ENCODE assay signal across 41 mouse cellular contexts in the genomic region with DNA sequence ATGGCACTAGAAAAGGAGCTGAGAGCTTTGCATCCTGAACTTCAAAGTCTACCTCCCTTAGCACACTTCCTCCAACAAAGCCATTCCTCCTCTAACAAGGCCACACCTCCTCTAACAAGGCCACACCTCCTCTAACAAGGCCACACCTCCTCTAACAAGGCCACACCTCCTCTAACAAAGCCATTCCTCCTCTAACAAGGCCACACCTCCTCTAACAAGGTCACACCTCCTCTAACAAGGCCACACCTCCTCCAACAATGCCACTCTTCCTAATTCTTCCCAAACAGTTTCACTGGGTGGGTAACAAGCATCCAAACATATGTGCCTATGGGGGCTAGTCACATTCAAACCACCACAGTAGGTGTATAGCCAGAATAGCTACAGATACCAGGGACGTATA. TPM values are rescaled to one million over a fixed set of nuclear protein-coding genes. Genes with fewer than 3 reads are reported as not detected.
"Had no signal": no experiment of that assay in that cellular context is flagged by ENCODE, and none has a peak within 500 bp of the region (broad histone marks: within the 10 kb centered on the region; RNA-seq: fewer than 3 reads in every experiment).

No protein-coding gene starts in this region.

- H3K36me3 ChIP-seq: heart, embryonic 13.5 days; heart, embryonic 15.5 days; hindbrain, embryonic 13.5 days; hindbrain, embryonic 15.5 days; kidney, embryonic 15.5 days; limb, embryonic 13.5 days; limb, embryonic 15.5 days; liver, embryonic 12.5 days had no signal

- H3K4me2 ChIP-seq: heart, embryonic 11.5 days; heart, embryonic 13.5 days; heart, embryonic 15.5 days; hindbrain, embryonic 13.5 days; hindbrain, embryonic 15.5 days; kidney, embryonic 15.5 days; limb, embryonic 13.5 days; limb, embryonic 15.5 days; liver, embryonic 12.5 days had no signal

- H3K27ac ChIP-seq: gastrocnemius, adult 2 months; heart, embryonic 13.5 days; heart, embryonic 15.5 days; hindbrain, embryonic 13.5 days; hindbrain, embryonic 15.5 days; hindbrain, postnatal 0 days; kidney, embryonic 15.5 days; kidney, postnatal 0 days; layer of hippocampus, adult 2 months; limb, embryonic 13.5 days; limb, embryonic 15.5 days; liver, embryonic 12.5 days; liver, embryonic 14.5 days had no signal

- H3K4me1 ChIP-seq: heart, embryonic 13.5 days; heart, embryonic 15.5 days; hindbrain, embryonic 13.5 days; hindbrain, embryonic 15.5 days; kidney, embryonic 15.5 days; limb, embryonic 13.5 days; limb, embryonic 15.5 days; liver, embryonic 12.5 days had no signal

- H3K9me3 ChIP-seq: hindbrain, embryonic 15.5 days; kidney, embryonic 15.5 days; limb, embryonic 15.5 days; liver, embryonic 12.5 days had no signal

- DNase-seq: gastrocnemius, adult 2 months; gastrocnemius, postnatal 10 days; gastrocnemius, postnatal 25 days; heart, adult 18-20 months; heart, postnatal 14 days; heart, postnatal 36 days; kidney, adult 11 months; kidney, adult 2 months; kidney, adult 9 months; kidney, postnatal 14 days; kidney, postnatal 36 days; layer of hippocampus, adult 9-11 months; layer of hippocampus, postnatal 36 days; left cerebral cortex, postnatal 4 days had no signal

- ATAC-seq: hindbrain, postnatal 0 days; intestine, embryonic 16.5 days; liver, embryonic 12.5 days had no signal

- H3K9ac ChIP-seq: heart, embryonic 13.5 days; heart, embryonic 15.5 days; hindbrain, embryonic 13.5 days; hindbrain, embryonic 15.5 days; kidney, embryonic 15.5 days; limb, embryonic 13.5 days; limb, embryonic 15.5 days; liver, embryonic 12.5 days; liver, embryonic 14.5 days had no signal

- H3K4me3 ChIP-seq: gastrocnemius, adult 2 months; heart, embryonic 13.5 days; heart, embryonic 15.5 days; hindbrain, embryonic 13.5 days; hindbrain, embryonic 15.5 days; kidney, embryonic 15.5 days; layer of hippocampus, adult 2 months; limb, embryonic 13.5 days; limb, embryonic 15.5 days; liver, embryonic 12.5 days had no signal

- H3K27me3 ChIP-seq: heart, embryonic 13.5 days; heart, embryonic 15.5 days; hindbrain, embryonic 13.5 days; hindbrain, embryonic 15.5 days; kidney, embryonic 15.5 days; limb, embryonic 13.5 days; limb, embryonic 15.5 days; liver, embryonic 12.5 days had no signal

RNA-seq across cellular contexts. Expression of gene Syce3, which starts 7.8 kb away (rescaled TPM):
- total RNA-seq: gastrocnemius, adult 2 months; gastrocnemius, postnatal 10 days; gastrocnemius, postnatal 25 days; gastrocnemius, postnatal 4 days; granulocyte monocyte progenitor cell, adult 5-6 weeks; heart, adult 18-20 months; heart, adult 8-10 months; heart, postnatal 14 days; heart, postnatal 36 days; hematopoietic stem cell, adult 5-6 weeks; hindbrain, postnatal 0 days; layer of hippocampus, adult 2 months; layer of hippocampus, postnatal 14 days; layer of hippocampus, postnatal 36 days; left cerebral cortex, adult 18-20 months; left cerebral cortex, adult 8-10 months; left cerebral cortex, postnatal 10 days; left cerebral cortex, postnatal 4 days; liver, adult 2 months had no signal
- polyA plus RNA-seq: heart, embryonic 11.5 days; heart, embryonic 13.5 days; heart, embryonic 15.5 days; heart, postnatal 0 days; hindbrain, embryonic 11.5 days; hindbrain, embryonic 13.5 days; hindbrain, embryonic 15.5 days; hindbrain, postnatal 0 days; intestine, embryonic 14.5 days; kidney, adult 2 months; kidney, embryonic 15.5 days; kidney, postnatal 0 days; limb, embryonic 11.5 days; limb, embryonic 13.5 days; limb, embryonic 15.5 days; liver, adult 2 months; liver, embryonic 12.5 days; liver, embryonic 14.5 days had no signal

RNA-seq across cellular contexts. Expression of gene Klhdc7b, which starts 17.8 kb away (rescaled TPM):
- total RNA-seq: gastrocnemius, adult 2 months; gastrocnemius, postnatal 10 days; gastrocnemius, postnatal 25 days; gastrocnemius, postnatal 4 days; granulocyte monocyte progenitor cell, adult 5-6 weeks; heart, adult 18-20 months; heart, adult 8-10 months; heart, postnatal 14 days; heart, postnatal 36 days; left cerebral cortex, postnatal 10 days; left cerebral cortex, postnatal 4 days had no signal
- polyA plus RNA-seq: heart, embryonic 11.5 days; heart, embryonic 13.5 days; heart, embryonic 15.5 days; heart, postnatal 0 days; hindbrain, embryonic 11.5 days; hindbrain, embryonic 15.5 days; intestine, embryonic 14.5 days; intestine, embryonic 16.5 days; kidney, adult 2 months; kidney, embryonic 15.5 days; kidney, postnatal 0 days; limb, embryonic 11.5 days; limb, embryonic 15.5 days; liver, embryonic 12.5 days; liver, embryonic 14.5 days had no signal

RNA-seq across cellular contexts. Expression of gene Cpt1b, which starts 23.2 kb away (rescaled TPM):
- total RNA-seq: hematopoietic stem cell, adult 5-6 weeks had no signal

RNA-seq across cellular contexts. Expression of gene Odf3b, which starts 23.4 kb away (rescaled TPM):
- polyA plus RNA-seq: limb, embryonic 11.5 days had no signal

RNA-seq across cellular contexts. Expression of gene Tymp, which starts 25.6 kb away (rescaled TPM):
- total RNA-seq: hematopoietic stem cell, adult 5-6 weeks had no signal
